Mouse (Mus musculus) limb, embryonic 10.5 days (tissue): ENCODE measurements around the gene Alg14. TPM values are rescaled to one million over a fixed set of nuclear protein-coding genes. Genes with fewer than 3 reads are reported as not detected.

Source experiments
- DNase-seq: peaks from one replicate; pipeline ENCODE4 v3.0.0-alpha.2; 2017; ENCODE audit warnings: low spot score
- H3K27ac ChIP-seq: fragments of 300-500 bp; sonication (generic); 2 replicates; pipeline ENCODE4 v1.5.1; 2016; ENCODE audit warnings: mild to moderate bottlenecking
- H3K27me3 ChIP-seq: fragments of 300-500 bp; sonication (generic); 2 replicates; pipeline ENCODE4 v1.6.1; 2016; ENCODE audit warnings: low read depth, mild to moderate bottlenecking; ENCODE audit not compliant: poor library complexity, severe bottlenecking
- H3K36me3 ChIP-seq: fragments of 300-500 bp; sonication (generic); 2 replicates; pipeline ENCODE4 v1.6.1; 2016; ENCODE audit warnings: mild to moderate bottlenecking, moderate library complexity
- H3K4me1 ChIP-seq: fragments of 300-500 bp; sonication (generic); 2 replicates; pipeline ENCODE4 v1.6.1; 2016
- H3K4me3 ChIP-seq: fragments of 300-500 bp; sonication (generic); 2 replicates; pipeline ENCODE4 v1.5.1; 2016; ENCODE audit warnings: mild to moderate bottlenecking, moderate library complexity
- H3K9me3 ChIP-seq: fragments of 300-500 bp; sonication (generic); replicated peaks from 2 replicates; pipeline ENCODE4 v1.6.1; 2016; ENCODE audit warnings: mild to moderate bottlenecking
- WGBS: fragments of 180-500 bp; shearing (Covaris S2); methylation state at CpG from one replicate; pipeline ENCODE4 v1.1.7; 2016; 5-methylcytosine and 5-hydroxymethylcytosine counted together
- polyA plus RNA-seq: library from polyadenylated mRNA; unstranded; fragments of >200 nt; fragmentation: Nextera tagmentation; extraction: Ambion mirVana; gene quantifications from 2 replicates; pipeline ENCODE4 v1.2.1, GENCODE M21; 2016

The Alg14 gene
- polyA plus RNA-seq, 1 experiment from 2014 or later, result 35.0 TPM

GRCm38 (mm10) chr3:121348792-121349191 is 57.2 kb downstream of the Alg14 start:
- no peaks in the 10 kb centered on the region for H3K27me3 ChIP-seq
- WGBS, result 91% methylated on average over 6 of the region's 6 CpGs
- H3K4me3 ChIP-seq, result no peak overlapping the region
- no peaks in the 10 kb centered on the region; the same call in 1 of the 2 replicates for H3K9me3 ChIP-seq
- DNase-seq, result no peak
- H3K4me1 ChIP-seq, result peaks cover 28% of the 10 kb centered on the region
- H3K27ac ChIP-seq, result no peak overlapping the region
- H3K36me3 ChIP-seq, result no peaks in the 10 kb centered on the region

GRCm38 (mm10) chr3:121349334-121350169 is 58.0 kb downstream of the Alg14 start:
- no peak for DNase-seq
- Histone ChIP-seq H3K4me1 (peaks cover 21% of the 10 kb centered on the region), H3K9me3 (no peaks in the 10 kb centered on the region; the same call in 1 of the 2 replicates), H3K27ac (peak overlapping the region; percentile 14; the same call in 1 of the 2 replicates), H3K36me3 (no peaks in the 10 kb centered on the region), H3K27me3 (no peaks in the 10 kb centered on the region), H3K4me3 (no peak overlapping the region)
- WGBS, result 76% methylated on average over 33 of the region's 33 CpGs

DNA sequence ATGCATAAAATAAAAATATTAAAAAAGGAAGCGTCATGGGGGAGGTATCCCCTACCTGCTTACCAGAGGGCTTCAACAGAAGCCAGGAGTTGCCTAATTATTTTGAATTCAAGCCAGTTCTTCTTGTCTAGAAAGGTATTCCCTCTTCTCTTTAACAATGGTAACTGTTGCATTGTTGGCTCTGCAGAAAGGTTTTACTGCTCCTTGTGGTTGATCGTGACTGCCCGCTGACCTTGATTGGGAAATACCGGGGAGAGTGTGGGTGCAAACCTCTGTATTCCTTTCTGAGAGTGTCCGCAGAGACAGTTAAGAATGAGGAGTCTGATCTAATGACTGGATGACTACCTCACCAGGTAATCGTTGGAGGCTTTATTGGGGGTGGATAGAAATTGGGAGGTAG is 59.7 kb downstream of the Alg14 start:
- no peak overlapping the region for H3K4me3 ChIP-seq
- DNase-seq, result no peak
- 0 out of 2 replicates have a peak, but pooled peaks cover 3% of the 10 kb centered on the region for H3K36me3 ChIP-seq
- H3K27ac ChIP-seq, result no peak overlapping the region
- H3K9me3 ChIP-seq, result no peaks in the 10 kb centered on the region; the same call in 1 of the 2 replicates
- no peaks in the 10 kb centered on the region for H3K27me3 ChIP-seq
- WGBS, result 91% methylated on average over 6 of the region's 6 CpGs
- peaks cover 8% of the 10 kb centered on the region for H3K4me1 ChIP-seq

GRCm38 (mm10) chr3:121354281-121354680 is 62.7 kb downstream of the Alg14 start:
- DNase-seq, result no peak
- H3K36me3 ChIP-seq, result 0 out of 2 replicates have a peak, but pooled peaks cover 3% of the 10 kb centered on the region
- no peaks in the 10 kb centered on the region; the same call in 1 of the 2 replicates for H3K9me3 ChIP-seq
- H3K27ac ChIP-seq, result no peak overlapping the region
- peaks cover 14% of the 10 kb centered on the region for H3K4me1 ChIP-seq
- H3K27me3 ChIP-seq, result no peaks in the 10 kb centered on the region
- no peak overlapping the region for H3K4me3 ChIP-seq
- 92% methylated on average over 9 of the region's 9 CpGs for WGBS

- Histone ChIP-seq H3K4me3 (no peak overlapping the region), H3K9me3 (no peaks in the 10 kb centered on the region), H3K27ac (no peak overlapping the region), H3K27me3 (no peaks in the 10 kb centered on the region), H3K4me1 (peaks cover 13% of the 10 kb centered on the region), H3K36me3 (0 out of 2 replicates have a peak, but pooled peaks cover 3% of the 10 kb centered on the region)
- no peak for DNase-seq
- WGBS, result 91% methylated on average over 18 of the region's 18 CpGs
Measured at GRCm38 (mm10) chr3:121354861-121355470, 63.4 kb downstream of the Alg14 start.

DNA sequence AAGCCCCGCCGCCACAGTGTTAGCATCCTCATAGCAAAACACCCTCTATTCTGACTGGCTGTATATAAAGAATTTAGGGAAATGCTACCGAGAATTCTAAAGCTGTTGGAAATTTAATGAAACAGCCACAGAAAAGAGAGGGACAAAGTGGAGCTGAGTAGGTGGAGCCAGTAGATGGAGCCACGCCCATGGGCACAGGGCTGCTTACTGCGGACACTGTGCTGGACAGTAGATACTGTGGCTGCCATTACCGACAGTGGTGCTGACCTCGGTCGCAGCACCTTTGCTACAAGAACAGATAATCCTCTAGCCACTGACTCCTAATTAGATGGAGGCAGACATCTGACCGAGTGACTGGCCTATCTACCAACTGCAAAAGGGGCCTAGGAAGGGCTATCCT is 64.0 kb downstream of the Alg14 start:
- DNase-seq, result no peak
- WGBS, result 86% methylated on average over 9 of the region's 9 CpGs
- no peaks in the 10 kb centered on the region for H3K9me3 ChIP-seq

GRCm38 (mm10) chr3:121356111-121356510 is 64.5 kb downstream of the Alg14 start:
- peaks cover 13% of the 10 kb centered on the region for H3K4me1 ChIP-seq
- H3K4me3 ChIP-seq, result no peak overlapping the region
- no peak overlapping the region for H3K27ac ChIP-seq
- WGBS, result 67% methylated on average over 6 of the region's 6 CpGs
- H3K36me3 ChIP-seq, result 0 out of 2 replicates have a peak, but pooled peaks cover 3% of the 10 kb centered on the region
- no peak for DNase-seq
- no peaks in the 10 kb centered on the region for H3K9me3 ChIP-seq
- no peaks in the 10 kb centered on the region for H3K27me3 ChIP-seq

More for the DNA sequence above, 64.0 kb downstream of the Alg14 start:
- Histone ChIP-seq H3K4me1 (peaks cover 13% of the 10 kb centered on the region), H3K36me3 (0 out of 2 replicates have a peak, but pooled peaks cover 3% of the 10 kb centered on the region), H3K4me3 (no peak overlapping the region), H3K27me3 (no peaks in the 10 kb centered on the region), H3K27ac (no peak overlapping the region)

GRCm38 (mm10) chr3:121357030-121357429 is 65.5 kb downstream of the Alg14 start:
- WGBS, result 85% methylated on average over 3 of the region's 3 CpGs
- no peak for DNase-seq
- no peak overlapping the region for H3K4me3 ChIP-seq
- no peaks in the 10 kb centered on the region for H3K27me3 ChIP-seq
- H3K9me3 ChIP-seq, result no peaks in the 10 kb centered on the region
- H3K36me3 ChIP-seq, result 0 out of 2 replicates have a peak, but pooled peaks cover 3% of the 10 kb centered on the region
- H3K27ac ChIP-seq, result no peak overlapping the region
- peaks cover 13% of the 10 kb centered on the region for H3K4me1 ChIP-seq

GRCm38 (mm10) chr3:121358285-121358684 is 66.7 kb downstream of the Alg14 start:
- 59% methylated on average over 2 of the region's 2 CpGs for WGBS
- no peaks in the 10 kb centered on the region for H3K27me3 ChIP-seq
- 0 out of 2 replicates have a peak, but pooled peaks cover 3% of the 10 kb centered on the region for H3K36me3 ChIP-seq
- peaks cover 13% of the 10 kb centered on the region for H3K4me1 ChIP-seq
- H3K4me3 ChIP-seq, result no peak overlapping the region
- H3K27ac ChIP-seq, result no peak overlapping the region
- no peak for DNase-seq
- H3K9me3 ChIP-seq, result no peaks in the 10 kb centered on the region

GRCm38 (mm10) chr3:121358850-121359249 is 67.3 kb downstream of the Alg14 start:
- peaks cover 13% of the 10 kb centered on the region for H3K4me1 ChIP-seq
- no peak overlapping the region for H3K4me3 ChIP-seq
- no peak for DNase-seq
- H3K9me3 ChIP-seq, result no peaks in the 10 kb centered on the region
- H3K27me3 ChIP-seq, result no peaks in the 10 kb centered on the region
- no peak overlapping the region for H3K27ac ChIP-seq
- 87% methylated on average over 6 of the region's 6 CpGs for WGBS
- 0 out of 2 replicates have a peak, but pooled peaks cover 3% of the 10 kb centered on the region for H3K36me3 ChIP-seq

- 0 out of 2 replicates have a peak, but pooled peaks cover 3% of the 10 kb centered on the region for H3K36me3 ChIP-seq
- WGBS, result 84% methylated on average over 7 of the region's 7 CpGs
- no peak overlapping the region for H3K4me3 ChIP-seq
- H3K4me1 ChIP-seq, result peaks cover 14% of the 10 kb centered on the region
- H3K27ac ChIP-seq, result no peak overlapping the region
- no peaks in the 10 kb centered on the region for H3K9me3 ChIP-seq
- no peak for DNase-seq
- no peaks in the 10 kb centered on the region for H3K27me3 ChIP-seq
Measured at GRCm38 (mm10) chr3:121359272-121359671, 67.7 kb downstream of the Alg14 start.

- WGBS, result 55% methylated on average over 1 of the region's 1 CpGs
- peaks cover 15% of the 10 kb centered on the region for H3K4me1 ChIP-seq
- H3K4me3 ChIP-seq, result no peak overlapping the region
- DNase-seq, result no peak
- no peaks in the 10 kb centered on the region for H3K9me3 ChIP-seq
- H3K27ac ChIP-seq, result no peak overlapping the region
- H3K36me3 ChIP-seq, result no peaks in the 10 kb centered on the region
- H3K27me3 ChIP-seq, result no peaks in the 10 kb centered on the region
Measured at GRCm38 (mm10) chr3:121362002-121362401, 70.4 kb downstream of the Alg14 start.

- peaks cover 12% of the 10 kb centered on the region for H3K4me1 ChIP-seq
- 43% methylated on average over 4 of the region's 4 CpGs for WGBS
Measured at GRCm38 (mm10) chr3:121364388-121364787, 72.8 kb downstream of the Alg14 start.

More at GRCm38 (mm10) chr3:121364388-121364787, 72.8 kb downstream of the Alg14 start:
- Histone ChIP-seq H3K4me3 (no peak overlapping the region), H3K27me3 (no peaks in the 10 kb centered on the region), H3K27ac (peak overlapping the region; percentile 31; the same call in 1 of the 2 replicates), H3K9me3 (no peaks in the 10 kb centered on the region), H3K36me3 (no peaks in the 10 kb centered on the region)
- DNase-seq, result no peak
